Mouse (Mus musculus): ENCODE data around the gene Mob3b. TPM values are rescaled to one million over a fixed set of nuclear protein-coding genes. Genes with fewer than 3 reads are reported as not detected.
"Not testable (repeated sequence)": the region's sequence is repeated elsewhere in the genome, so short reads cannot be mapped to it uniquely, and the experiment has no call there.

The Mob3b gene
- total and polyA plus RNA-seq, 2 experiments, result 16.5 to 18.3 TPM

DNA sequence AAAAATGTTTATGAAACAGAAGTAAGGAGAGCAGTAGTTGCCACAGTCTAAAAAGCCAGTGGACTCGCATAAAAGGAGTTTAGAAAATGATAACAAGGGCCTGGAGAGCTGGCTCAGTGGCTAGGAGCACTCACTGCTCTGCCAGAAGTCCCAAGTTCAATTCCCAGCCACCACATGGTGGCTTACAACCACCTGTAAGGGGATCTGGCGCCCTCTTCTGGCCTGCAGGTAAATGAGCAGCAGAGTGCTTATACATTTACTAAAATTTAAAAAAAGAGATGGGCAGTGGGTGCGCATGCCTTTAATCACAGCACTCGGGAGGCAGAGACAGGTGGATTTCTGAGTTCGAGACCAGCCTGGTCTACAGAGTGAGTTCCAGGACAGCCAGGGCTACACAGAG lies 251.9 kb downstream of the Mob3b start:
- H3K4me1 ChIP-seq (ENCODE audit: control insufficient read depth, insufficient read depth, low read length), result peaks cover 6% of the 10 kb centered on the region; the same call in 1 of the 2 replicates
- peak; percentile 50 for DNase-seq (ENCODE audit: extremely low read depth, low read depth, low spot score)

DNA sequence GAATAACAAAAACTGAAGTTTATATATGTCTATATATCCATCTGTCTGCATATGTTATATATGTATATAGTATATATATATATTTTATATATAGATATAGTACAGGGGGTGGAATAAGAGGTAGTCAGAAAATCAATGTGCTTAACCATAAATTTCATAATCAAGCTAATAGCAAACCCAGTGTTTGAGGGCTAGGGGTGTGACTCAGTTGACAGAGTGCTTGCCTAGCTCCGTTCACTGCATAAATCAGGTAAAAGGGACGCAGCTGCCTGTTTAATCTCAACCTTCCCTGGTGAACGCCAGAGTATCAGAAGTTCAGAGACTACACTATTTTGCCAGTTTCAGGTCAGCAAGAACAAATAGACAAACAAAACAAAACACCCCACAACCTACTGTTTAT lies 255.7 kb downstream of the Mob3b start:
- not testable (repeated sequence) for H3K27me3 ChIP-seq (ENCODE audit: control insufficient read depth, insufficient read depth, low read length); H3K36me3 ChIP-seq (ENCODE audit: control insufficient read depth, insufficient read depth, low read length); H3K27ac ChIP-seq (replicated peaks; ENCODE audit: insufficient read depth, low read depth, low read length); H3K9ac ChIP-seq (ENCODE audit: low read depth, low read length); H3K4me3 ChIP-seq (ENCODE audit: insufficient read depth, low read depth, low read length); H3K4me1 ChIP-seq (ENCODE audit: control insufficient read depth, insufficient read depth, low read length); H3K79me2 ChIP-seq (ENCODE audit: control insufficient read depth, insufficient read depth, low read length)
- 14% methylated on average over 3 of the region's 3 CpGs for WGBS
- DNase-seq (ENCODE audit: extremely low read depth, low read depth, low spot score), result peak; percentile 78

More for the DNA sequence above, 251.9 kb downstream of the Mob3b start:
- H3K27me3 ChIP-seq (ENCODE audit: control insufficient read depth, insufficient read depth, low read length), result no peaks in the 10 kb centered on the region
- no peak overlapping the region for H3K4me3 ChIP-seq (ENCODE audit: insufficient read depth, low read depth, low read length)
- no peak overlapping the region for H3K27ac ChIP-seq (replicated peaks; ENCODE audit: insufficient read depth, low read depth, low read length)
- TF ChIP-seq POLR2A (IDR thresholded peaks at IDR 0.05; ENCODE audit: extremely low read depth, insufficient read depth, low read length) (no peak), CTCF (IDR thresholded peaks at IDR 0.05; ENCODE audit: low read depth, low read length) (peak; percentile 72)
- no peak overlapping the region for H3K9ac ChIP-seq (ENCODE audit: low read depth, low read length)
- no peaks in the 10 kb centered on the region for H3K79me2 ChIP-seq (ENCODE audit: control insufficient read depth, insufficient read depth, low read length)
- no peaks in the 10 kb centered on the region for H3K36me3 ChIP-seq (ENCODE audit: control insufficient read depth, insufficient read depth, low read length)
- WGBS, result 79% methylated on average over 5 of the region's 5 CpGs

- DNase-seq (ENCODE audit: extremely low read depth, low read depth, low spot score), result peak; percentile 92
- WGBS, result 28% methylated on average over 4 of the region's 4 CpGs
- Histone ChIP-seq H3K27me3 (ENCODE audit: control insufficient read depth, insufficient read depth, low read length) (no peaks in the 10 kb centered on the region; the same call in 1 of the 2 replicates), H3K36me3 (ENCODE audit: control insufficient read depth, insufficient read depth, low read length) (no peaks in the 10 kb centered on the region), H3K4me1 (ENCODE audit: control insufficient read depth, insufficient read depth, low read length) (peaks cover 9% of the 10 kb centered on the region), H3K9ac (ENCODE audit: low read depth, low read length) (no peak overlapping the region), H3K27ac (replicated peaks; ENCODE audit: insufficient read depth, low read depth, low read length) (no peak overlapping the region), H3K79me2 (ENCODE audit: control insufficient read depth, insufficient read depth, low read length) (no peaks in the 10 kb centered on the region), H3K4me3 (ENCODE audit: insufficient read depth, low read depth, low read length) (no peak overlapping the region)
- TF ChIP-seq CTCF (IDR thresholded peaks at IDR 0.05; ENCODE audit: low read depth, low read length), result no peak
- no peak for TF ChIP-seq POLR2A (IDR thresholded peaks at IDR 0.05; ENCODE audit: extremely low read depth, insufficient read depth, low read length)
Observed at GRCm38 (mm10) chr4:34901166-34901565, 256.1 kb downstream of the Mob3b start.

DNA sequence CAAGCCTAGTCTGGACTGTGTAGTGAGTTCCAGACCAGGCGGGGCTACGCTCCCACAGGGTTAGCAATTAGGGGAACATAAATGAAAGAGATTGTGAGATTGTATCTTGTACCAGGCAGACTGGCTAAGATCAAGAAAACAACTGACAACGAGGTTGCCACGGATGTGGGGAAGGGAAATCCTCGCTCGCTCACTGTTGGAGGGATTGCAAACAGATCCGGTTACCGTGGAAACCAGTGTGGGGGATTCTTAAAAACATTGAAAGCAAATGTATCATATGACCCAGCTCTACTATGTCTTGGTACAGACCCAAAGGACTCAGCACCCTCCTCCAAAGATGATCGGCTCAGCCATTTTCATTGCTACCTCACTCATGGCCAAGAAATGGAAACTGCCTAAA lies 257.1 kb downstream of the Mob3b start:
- no peaks in the 10 kb centered on the region for H3K36me3 ChIP-seq (ENCODE audit: control insufficient read depth, insufficient read depth, low read length)
- no peaks in the 10 kb centered on the region for H3K79me2 ChIP-seq (ENCODE audit: control insufficient read depth, insufficient read depth, low read length)
- peaks cover 9% of the 10 kb centered on the region for H3K4me1 ChIP-seq (ENCODE audit: control insufficient read depth, insufficient read depth, low read length)
- no peak overlapping the region for H3K4me3 ChIP-seq (ENCODE audit: insufficient read depth, low read depth, low read length)
- H3K27ac ChIP-seq (replicated peaks; ENCODE audit: insufficient read depth, low read depth, low read length), result no peak overlapping the region
- DNase-seq (ENCODE audit: extremely low read depth, low read depth, low spot score), result no peak
- WGBS, result 40% methylated on average over 9 of the region's 9 CpGs
- TF ChIP-seq CTCF (IDR thresholded peaks at IDR 0.05; ENCODE audit: low read depth, low read length) (no peak), POLR2A (IDR thresholded peaks at IDR 0.05; ENCODE audit: extremely low read depth, insufficient read depth, low read length) (no peak)
- H3K27me3 ChIP-seq (ENCODE audit: control insufficient read depth, insufficient read depth, low read length), result no peaks in the 10 kb centered on the region; the same call in 1 of the 2 replicates
- H3K9ac ChIP-seq (ENCODE audit: low read depth, low read length), result no peak overlapping the region

DNA sequence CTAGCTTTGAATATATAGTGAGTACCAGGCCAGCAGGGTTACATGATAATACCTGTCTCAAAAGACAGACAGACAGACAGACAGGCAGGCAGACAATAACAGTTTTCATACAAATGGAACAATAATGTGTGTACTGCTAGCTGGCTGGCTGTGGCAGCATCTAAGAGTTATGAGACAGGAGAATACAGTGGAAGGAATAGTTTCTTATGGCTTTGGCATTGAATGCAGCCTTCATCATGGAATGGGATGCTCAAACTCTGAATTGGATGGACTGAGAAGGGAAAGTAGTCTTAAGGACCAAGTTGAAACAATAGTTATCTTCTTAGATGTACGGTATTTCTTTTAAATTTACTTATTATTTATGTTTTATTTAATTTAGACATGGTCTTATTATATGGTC lies 258.0 kb downstream of the Mob3b start:
- no peak for DNase-seq (ENCODE audit: extremely low read depth, low read depth, low spot score)
- TF ChIP-seq POLR2A (IDR thresholded peaks at IDR 0.05; ENCODE audit: extremely low read depth, insufficient read depth, low read length) (no peak), CTCF (IDR thresholded peaks at IDR 0.05; ENCODE audit: low read depth, low read length) (no peak)
- H3K27ac ChIP-seq (replicated peaks; ENCODE audit: insufficient read depth, low read depth, low read length), result no peak overlapping the region
- no peaks in the 10 kb centered on the region for H3K79me2 ChIP-seq (ENCODE audit: control insufficient read depth, insufficient read depth, low read length)
- WGBS, result 96% methylated on average over 1 of the region's 1 CpGs
- peaks cover 9% of the 10 kb centered on the region for H3K4me1 ChIP-seq (ENCODE audit: control insufficient read depth, insufficient read depth, low read length)
- no peak overlapping the region for H3K4me3 ChIP-seq (ENCODE audit: insufficient read depth, low read depth, low read length)
- H3K9ac ChIP-seq (ENCODE audit: low read depth, low read length), result no peak overlapping the region
- H3K27me3 ChIP-seq (ENCODE audit: control insufficient read depth, insufficient read depth, low read length), result no peaks in the 10 kb centered on the region; the same call in 1 of the 2 replicates
- H3K36me3 ChIP-seq (ENCODE audit: control insufficient read depth, insufficient read depth, low read length), result no peaks in the 10 kb centered on the region

Other genes starting within 250 kb of the Mob3b start
- not detected in 2 replicates for gene Ifnk, start 5.4 kb downstream of the Mob3b start, total RNA-seq (2014; rRNA removed)
- not detected in 2 replicates for gene Ifnk, start 5.4 kb downstream of the Mob3b start, polyA plus RNA-seq (2012; rRNA removed)
- gene C9orf72, start 68.7 kb upstream of the Mob3b start, total RNA-seq (2014; rRNA removed), result 8.9 and 9.4 TPM in 2 replicates
- gene C9orf72, start 68.7 kb upstream of the Mob3b start, polyA plus RNA-seq (2012; rRNA removed), result 3.0 and 3.7 TPM in 2 replicates

Data from liver, adult 2 months (tissue).